Mouse (Mus musculus): ENCODE results near the gene Spred2.
A peak's percentile ranks its signal among the peaks of the same experiment; 100 is the strongest.

Spred2 gene

DNA sequence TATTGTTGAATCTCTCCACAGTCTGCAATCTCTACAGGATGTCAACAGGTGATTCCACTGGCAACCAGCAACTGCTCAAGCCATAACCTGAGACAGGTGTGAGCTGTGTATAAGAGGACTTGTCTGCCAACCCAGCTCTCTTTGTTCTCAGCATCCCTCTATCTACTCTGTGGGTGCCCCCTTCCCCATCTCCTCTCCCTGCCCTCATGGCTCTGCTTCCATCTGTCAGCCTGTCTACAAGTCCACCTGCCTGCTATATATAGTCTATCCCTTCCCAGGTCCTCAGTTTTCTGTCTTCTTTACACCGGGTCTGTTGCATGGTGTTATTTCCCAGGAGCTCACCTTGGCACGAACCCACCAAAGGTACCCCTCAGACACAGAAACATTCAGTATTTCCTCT lies 140.8 kb downstream of the Spred2 start:
- DNase-seq, result no peak

GRCm38 (mm10) chr11:20066106-20066505 lies 141.9 kb downstream of the Spred2 start:
- no peak for DNase-seq

GRCm38 (mm10) chr11:20067521-20067920 lies 143.3 kb downstream of the Spred2 start:
- DNase-seq, result no peak

GRCm38 (mm10) chr11:20068346-20069004 lies 144.3 kb downstream of the Spred2 start:
- DNase-seq, result no peak

DNA sequence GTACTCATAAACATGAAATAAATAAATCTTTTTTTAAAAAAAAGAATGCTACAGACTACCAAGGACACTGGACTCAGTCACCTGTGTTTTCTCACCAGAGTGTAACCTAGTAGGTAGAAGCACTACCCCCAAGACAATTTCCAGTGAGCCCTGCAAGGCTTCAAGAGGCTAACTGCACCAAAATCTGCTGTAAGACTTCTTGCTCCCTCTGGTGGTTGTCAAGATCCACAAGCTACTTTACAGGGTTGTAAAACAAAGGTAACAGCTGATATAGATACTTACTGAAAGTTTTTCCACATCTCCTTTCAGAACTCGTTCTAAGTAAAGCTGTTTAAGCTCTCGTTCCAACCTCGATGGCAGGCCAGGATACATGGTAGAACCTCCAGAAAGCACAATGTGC lies 148.0 kb downstream of the Spred2 start:
- peak; percentile 6 for DNase-seq

DNA sequence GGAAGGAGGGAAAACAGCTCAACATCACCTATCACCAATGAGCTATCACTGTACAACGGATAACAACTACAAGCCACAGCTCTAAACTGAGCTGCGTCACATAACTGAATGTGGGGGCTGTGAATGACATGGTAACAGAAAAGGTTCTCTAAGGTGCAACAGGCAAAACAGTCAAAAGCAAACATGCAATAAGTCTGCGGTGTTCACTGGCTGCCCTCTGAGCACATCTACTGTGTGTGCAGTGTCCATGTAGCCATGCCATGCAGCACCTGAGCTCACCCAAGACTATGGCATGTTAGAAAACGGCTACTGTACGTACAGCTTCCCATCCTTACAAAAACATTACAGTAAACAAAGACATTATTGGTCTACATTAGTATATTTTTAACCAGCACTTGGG lies 148.7 kb downstream of the Spred2 start:
- DNase-seq, result no peak

Data from kidney, adult 11 months (tissue).